Mouse (Mus musculus): ENCODE results near the gene Tmem63c.

Tmem63c gene

DNA sequence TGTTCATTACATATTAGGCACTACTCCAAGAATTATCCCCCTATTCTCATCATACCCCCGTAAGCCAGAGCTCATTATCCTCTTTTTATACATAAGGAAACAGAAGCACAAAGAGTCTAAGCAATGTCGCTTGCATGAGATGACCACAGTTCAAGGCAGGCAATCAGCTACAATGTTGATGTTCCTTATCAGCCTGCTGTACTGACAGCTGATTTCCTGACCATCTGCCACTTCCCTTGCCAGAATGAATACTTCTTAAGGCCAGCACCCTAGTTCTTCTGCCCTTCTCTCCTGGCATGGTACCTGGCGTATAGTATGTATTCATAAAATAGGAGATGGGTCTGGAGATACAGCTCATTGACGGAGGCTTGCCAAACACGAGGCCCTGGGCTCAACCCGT lies 111.1 kb downstream of the Tmem63c start:
- no peak for DNase-seq (ENCODE audit: low spot score)

DNA sequence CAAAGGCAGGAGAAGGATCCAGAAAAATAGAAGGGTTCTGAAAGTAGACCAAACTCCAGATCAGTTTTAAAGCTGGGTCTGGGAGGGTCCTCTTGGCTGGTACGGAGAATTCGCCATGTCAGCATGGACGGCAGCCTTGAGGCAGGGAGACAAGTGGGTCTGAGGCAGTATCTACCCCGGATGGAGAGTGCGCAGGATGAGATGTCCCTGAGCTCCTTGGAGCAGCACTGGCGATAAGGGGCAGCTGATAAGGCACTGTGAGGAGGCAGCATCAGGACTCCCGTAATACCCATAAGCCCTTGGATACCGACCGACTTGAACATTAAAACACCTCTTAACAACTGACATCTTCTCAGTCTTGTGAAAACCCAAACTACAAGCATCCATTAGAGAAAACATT lies 111.6 kb downstream of the Tmem63c start:
- DNase-seq (ENCODE audit: low spot score) = no peak

DNA sequence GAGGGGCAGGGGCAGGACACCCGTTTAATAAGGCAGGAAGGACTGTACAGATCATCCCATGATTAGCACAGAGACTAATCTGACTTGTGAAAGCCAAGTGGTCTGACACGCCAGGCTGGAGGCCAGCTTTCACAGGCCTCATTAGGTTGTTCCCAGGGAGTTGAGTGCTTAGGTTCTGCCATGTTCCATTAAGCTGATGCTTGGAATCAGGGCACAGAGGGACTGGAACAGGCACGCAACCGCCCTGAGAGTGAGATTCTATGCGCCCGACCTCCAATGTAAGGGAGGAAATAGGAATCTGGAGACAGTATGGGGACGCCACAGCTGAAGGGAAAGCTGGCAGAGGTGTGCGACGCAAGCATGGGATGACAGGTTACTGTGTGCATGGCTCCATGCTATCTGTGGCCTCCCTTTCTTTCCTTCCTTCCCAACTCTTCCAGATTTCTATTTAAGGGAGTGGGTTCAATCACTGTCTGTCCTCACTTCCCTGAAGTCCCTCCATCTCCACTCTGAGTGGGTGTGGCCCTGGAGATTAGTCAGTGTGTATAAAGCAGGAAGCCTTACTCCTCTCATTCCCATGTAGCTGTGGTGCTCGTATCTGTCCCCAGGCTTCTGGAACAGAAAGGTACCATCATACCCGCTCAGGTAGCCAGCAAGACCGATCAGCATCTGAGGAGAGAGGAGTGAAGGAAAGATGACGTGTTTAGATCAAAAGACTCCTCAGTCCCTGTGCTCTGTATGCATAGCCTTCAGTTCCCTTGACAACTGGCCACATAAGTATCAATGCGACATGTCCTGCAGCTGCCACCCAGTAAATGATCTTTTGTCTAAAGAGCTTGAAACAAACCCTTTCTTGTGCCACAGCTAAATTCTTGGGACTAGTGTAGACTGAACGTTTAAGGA lies 116.5 kb downstream of the Tmem63c start:
- DNase-seq (ENCODE audit: low spot score) = no peak

DNA sequence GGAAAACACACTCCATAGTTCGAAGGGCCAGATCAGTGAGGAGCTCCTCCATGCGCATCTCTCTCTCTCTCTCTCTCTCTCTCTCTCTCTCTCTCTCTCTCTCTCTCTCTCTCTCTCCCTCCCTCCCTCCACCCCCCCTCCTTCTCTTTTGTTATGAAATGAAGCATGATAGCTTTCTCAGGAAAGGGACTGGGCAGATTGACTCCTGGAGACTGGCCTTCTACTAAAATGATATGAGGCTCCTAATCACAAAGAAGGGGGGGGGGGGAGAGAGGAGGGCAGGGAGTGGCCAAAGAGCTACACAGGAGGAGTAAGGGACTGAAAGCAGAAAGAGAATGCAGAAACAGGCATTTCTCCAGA lies 117.2 kb downstream of the Tmem63c start:
- DNase-seq (ENCODE audit: low spot score) = no peak

DNA sequence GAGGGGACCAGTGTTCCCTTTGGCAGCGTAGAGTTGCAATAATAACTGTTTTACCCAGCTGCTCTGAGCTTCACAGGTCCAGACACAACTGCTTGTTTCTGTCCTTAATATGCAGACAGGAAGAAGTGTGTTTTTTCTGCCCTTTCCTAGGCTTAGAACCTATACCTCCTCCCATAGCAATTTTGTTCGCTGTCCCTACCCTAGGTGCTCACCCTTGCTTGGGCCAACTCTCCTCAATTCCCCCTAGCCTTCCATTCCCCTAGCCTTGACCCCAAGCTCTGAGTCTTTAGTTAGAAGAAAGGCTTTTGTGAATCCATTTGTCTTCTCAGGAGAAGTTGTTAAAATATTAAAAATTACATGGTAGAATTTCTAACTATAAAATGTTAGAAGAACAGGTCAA lies 117.6 kb downstream of the Tmem63c start:
- no peak for DNase-seq (ENCODE audit: low spot score)
